Mouse (Mus musculus) megakaryocyte, embryonic 14.5 days (primary cell): Measurements from ENCODE around the gene Fam19a2. TPM values are rescaled to one million over a fixed set of nuclear protein-coding genes. Genes with fewer than 3 reads are reported as not detected.

Source experiments
- H3K27me3 ChIP-seq: replicated peaks from 2 replicates; pipeline ENCODE3; 2012; ENCODE audit warnings: inconsistent platforms
- H3K36me3 ChIP-seq: replicated peaks from 2 replicates; pipeline ENCODE3; 2012; ENCODE audit warnings: low read length, inconsistent platforms, mixed read lengths
- H3K4me1 ChIP-seq: 2 replicates; pipeline ENCODE4 v1.6.1; 2012; ENCODE audit warnings: inconsistent platforms
- H3K4me3 ChIP-seq: replicated peaks from 2 replicates; pipeline ENCODE3; 2012; ENCODE audit warnings: moderate library complexity, mild to moderate bottlenecking, inconsistent platforms
- H3K9me3 ChIP-seq: 2 replicates; pipeline ENCODE4 v1.6.1; 2012; ENCODE audit warnings: inconsistent platforms
- FLI1 ChIP-seq: IDR thresholded peaks from 2 replicates; pipeline ENCODE4 v1.6.1; 2012; ENCODE audit warnings: low read length, inconsistent platforms, mixed read lengths
- GATA1 ChIP-seq: IDR thresholded peaks from 3 replicates; pipeline ENCODE4 v1.6.1; 2012; ENCODE audit warnings: mixed read lengths, low read length, inconsistent platforms, borderline replicate concordance
- polyA plus RNA-seq: library from polyadenylated mRNA; stranded (reverse); fragments of >175 nt; gene quantifications from 2 replicates; pipeline ENCODE4 v1.2.3, GENCODE M21; 2012; ENCODE audit warnings: low replicate concordance; ENCODE audit not compliant: insufficient read depth

The Fam19a2 gene
- polyA plus RNA-seq, 1 experiment, result not detected

GRCm38 (mm10) chr10:123526059-123526458, 262.3 kb downstream of the Fam19a2 start:
- H3K36me3 ChIP-seq, result no peaks in the 10 kb centered on the region
- TF ChIP-seq FLI1 (no peak), GATA1 (no peak)
- no peaks in the 10 kb centered on the region for H3K4me1 ChIP-seq
- peaks cover 32% of the 10 kb centered on the region for H3K9me3 ChIP-seq
- H3K4me3 ChIP-seq, result no peak overlapping the region
- H3K27me3 ChIP-seq, result no peaks in the 10 kb centered on the region

- Histone ChIP-seq H3K9me3 (peaks cover 3% of the 10 kb centered on the region; the same call in 1 of the 2 replicates), H3K4me1 (no peaks in the 10 kb centered on the region), H3K36me3 (no peaks in the 10 kb centered on the region), H3K27me3 (no peaks in the 10 kb centered on the region), H3K4me3 (no peak overlapping the region)
- no peak for TF ChIP-seq GATA1
- no peak for TF ChIP-seq FLI1
These were observed 272.3 kb downstream of the Fam19a2 start for GRCm38 (mm10) chr10:123536143-123536542.

GRCm38 (mm10) chr10:123548391-123548790, 284.6 kb downstream of the Fam19a2 start:
- Histone ChIP-seq H3K27me3 (no peaks in the 10 kb centered on the region), H3K4me1 (no peaks in the 10 kb centered on the region), H3K4me3 (no peak overlapping the region), H3K9me3 (peaks cover 10% of the 10 kb centered on the region; the same call in 1 of the 2 replicates), H3K36me3 (no peaks in the 10 kb centered on the region)
- TF ChIP-seq GATA1, result no peak
- TF ChIP-seq FLI1, result no peak

- no peaks in the 10 kb centered on the region for H3K4me1 ChIP-seq
- TF ChIP-seq FLI1, result no peak
- no peak for TF ChIP-seq GATA1
These were observed 303.9 kb downstream of the Fam19a2 start for GRCm38 (mm10) chr10:123567677-123568076.

GRCm38 (mm10) chr10:123570616-123571188, 306.9 kb downstream of the Fam19a2 start:
- TF ChIP-seq GATA1 (no peak), FLI1 (no peak)
- H3K4me1 ChIP-seq, result no peaks in the 10 kb centered on the region
- no peaks in the 10 kb centered on the region for H3K27me3 ChIP-seq

More at GRCm38 (mm10) chr10:123567677-123568076, 303.9 kb downstream of the Fam19a2 start:
- Histone ChIP-seq H3K36me3 (no peaks in the 10 kb centered on the region), H3K27me3 (no peaks in the 10 kb centered on the region), H3K4me3 (no peak overlapping the region), H3K9me3 (peaks cover 16% of the 10 kb centered on the region)

GRCm38 (mm10) chr10:123572342-123573070, 308.7 kb downstream of the Fam19a2 start:
- H3K4me1 ChIP-seq, result no peaks in the 10 kb centered on the region
- H3K36me3 ChIP-seq, result no peaks in the 10 kb centered on the region
- no peak overlapping the region for H3K4me3 ChIP-seq
- peaks cover 23% of the 10 kb centered on the region for H3K9me3 ChIP-seq
- no peaks in the 10 kb centered on the region for H3K27me3 ChIP-seq
- TF ChIP-seq FLI1 (no peak), GATA1 (no peak)

More at GRCm38 (mm10) chr10:123570616-123571188, 306.9 kb downstream of the Fam19a2 start:
- Histone ChIP-seq H3K4me3 (no peak overlapping the region), H3K9me3 (peaks cover 21% of the 10 kb centered on the region), H3K36me3 (no peaks in the 10 kb centered on the region)

GRCm38 (mm10) chr10:123577823-123578222, 314.0 kb downstream of the Fam19a2 start:
- Histone ChIP-seq H3K4me3 (no peak overlapping the region), H3K9me3 (peaks cover 11% of the 10 kb centered on the region; the same call in 1 of the 2 replicates), H3K27me3 (no peaks in the 10 kb centered on the region), H3K36me3 (no peaks in the 10 kb centered on the region), H3K4me1 (no peaks in the 10 kb centered on the region)
- TF ChIP-seq FLI1 (no peak), GATA1 (no peak)

GRCm38 (mm10) chr10:123579012-123579411, 315.2 kb downstream of the Fam19a2 start:
- Histone ChIP-seq H3K4me1 (no peaks in the 10 kb centered on the region), H3K4me3 (no peak overlapping the region), H3K36me3 (no peaks in the 10 kb centered on the region), H3K27me3 (no peaks in the 10 kb centered on the region), H3K9me3 (peaks cover 7% of the 10 kb centered on the region; the same call in 1 of the 2 replicates)
- TF ChIP-seq FLI1, result no peak
- no peak for TF ChIP-seq GATA1

- Histone ChIP-seq H3K4me3 (no peak overlapping the region), H3K9me3 (peaks cover 9% of the 10 kb centered on the region; the same call in 1 of the 2 replicates), H3K27me3 (no peaks in the 10 kb centered on the region), H3K4me1 (no peaks in the 10 kb centered on the region), H3K36me3 (no peaks in the 10 kb centered on the region)
- TF ChIP-seq GATA1 (no peak), FLI1 (no peak)
These were observed 331.2 kb downstream of the Fam19a2 start for GRCm38 (mm10) chr10:123595043-123595442.

- TF ChIP-seq FLI1, result no peak
- TF ChIP-seq GATA1, result no peak
- H3K4me3 ChIP-seq, result no peak overlapping the region
- H3K9me3 ChIP-seq, result peaks cover 7% of the 10 kb centered on the region; the same call in 1 of the 2 replicates
- no peaks in the 10 kb centered on the region for H3K36me3 ChIP-seq
- H3K4me1 ChIP-seq, result no peaks in the 10 kb centered on the region
- H3K27me3 ChIP-seq, result no peaks in the 10 kb centered on the region
These were observed 333.3 kb downstream of the Fam19a2 start for GRCm38 (mm10) chr10:123597059-123597458.
